Mouse (Mus musculus): ENCODE data around the gene Fbxw26. TPM values are rescaled to one million over a fixed set of nuclear protein-coding genes. Genes with fewer than 3 reads are reported as not detected.
A peak's percentile ranks its signal among the peaks of the same experiment; 100 is the strongest.
"Not testable (repeated sequence)": the region's sequence is repeated elsewhere in the genome, so short reads cannot be mapped to it uniquely, and the experiment has no call there.

Gene Fbxw26
- polyA plus RNA-seq (2014; fragmentation: Nextera tagmentation; extraction: Ambion mirVana): not detected in 2 replicates

- H3K27ac ChIP-seq (ENCODE audit: low read depth); H3K9me3 ChIP-seq (ENCODE audit: low read depth, low read length); H3K36me3 ChIP-seq (ENCODE audit: insufficient read depth); H3K9ac ChIP-seq; ATAC-seq (ENCODE audit: insufficient read depth); H3K4me3 ChIP-seq (ENCODE audit: low read depth, low read length); DNase-seq; H3K4me1 ChIP-seq (ENCODE audit: insufficient read depth); H3K27me3 ChIP-seq (ENCODE audit: insufficient read depth, low read length); H3K4me2 ChIP-seq: not testable (repeated sequence)
- 70% methylated on average over 3 of the region's 3 CpGs for WGBS
These were observed at the start of gene Fbxw26 for GRCm38 (mm10) chr9:109745989-109746388. Fbxw26 (minus strand) TSS chr9:109746089.

GRCm38 (mm10) chr9:109795221-109795620, 49.3 kb upstream of the Fbxw26 start:
- TF ChIP-seq CTCF (IDR thresholded peaks at IDR 0.05; ENCODE audit: low read depth): no peak
- H3K27me3 ChIP-seq (ENCODE audit: insufficient read depth, low read length): no peaks in the 10 kb centered on the region
- no peaks in the 10 kb centered on the region for H3K4me1 ChIP-seq (ENCODE audit: insufficient read depth)
- ATAC-seq (ENCODE audit: insufficient read depth) (no peak), DNase-seq (no peak)
- no peak overlapping the region for H3K4me2 ChIP-seq
- no peaks in the 10 kb centered on the region for H3K9me3 ChIP-seq (ENCODE audit: low read depth, low read length)
- no peak overlapping the region for H3K9ac ChIP-seq
- H3K4me3 ChIP-seq (ENCODE audit: low read depth, low read length): no peak overlapping the region
- no peaks in the 10 kb centered on the region for H3K36me3 ChIP-seq (ENCODE audit: insufficient read depth)
- WGBS: 74% methylated on average over 2 of the region's 2 CpGs
- no peak overlapping the region for H3K27ac ChIP-seq (ENCODE audit: low read depth)

DNA sequence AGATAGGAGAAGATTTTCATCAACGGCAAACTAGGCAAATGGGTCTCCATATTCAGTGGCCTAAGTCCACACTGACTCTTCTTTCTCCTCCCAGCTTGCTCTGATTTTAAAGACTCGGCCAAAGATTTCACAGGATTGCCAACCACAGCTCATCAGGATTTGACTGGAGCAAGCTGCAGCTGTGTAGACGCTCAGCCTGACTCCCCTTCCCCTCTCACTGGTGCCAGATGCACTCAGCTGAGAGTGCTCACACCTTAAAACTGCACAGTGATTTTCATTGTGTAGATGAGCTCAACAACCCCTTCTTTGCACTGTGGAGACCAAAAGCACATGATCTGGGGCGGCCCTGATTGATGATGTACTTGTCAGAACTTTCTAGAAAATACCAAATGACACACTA, 44.7 kb upstream of the Fbxw26 start, which contains the start of gene Fbxw27:
Gene Fbxw27, minus strand, starts transcription at position 101 of the 400 bp plus-strand sequence.
- not testable (repeated sequence) for DNase-seq; H3K9me3 ChIP-seq (ENCODE audit: low read depth, low read length); H3K27me3 ChIP-seq (ENCODE audit: insufficient read depth, low read length); H3K27ac ChIP-seq (ENCODE audit: low read depth); H3K36me3 ChIP-seq (ENCODE audit: insufficient read depth); ATAC-seq (ENCODE audit: insufficient read depth); H3K4me2 ChIP-seq; H3K4me3 ChIP-seq (ENCODE audit: low read depth, low read length); H3K4me1 ChIP-seq (ENCODE audit: insufficient read depth); H3K9ac ChIP-seq
- 71% methylated on average over 4 of the region's 4 CpGs for WGBS

- not testable (repeated sequence) for H3K9ac ChIP-seq; H3K9me3 ChIP-seq (ENCODE audit: low read depth, low read length); H3K27ac ChIP-seq (ENCODE audit: low read depth); H3K27me3 ChIP-seq (ENCODE audit: insufficient read depth, low read length); DNase-seq; H3K4me3 ChIP-seq (ENCODE audit: low read depth, low read length); H3K36me3 ChIP-seq (ENCODE audit: insufficient read depth); H3K4me2 ChIP-seq; ATAC-seq (ENCODE audit: insufficient read depth); H3K4me1 ChIP-seq (ENCODE audit: insufficient read depth)
- 71% methylated on average over 1 of the region's 1 CpGs for WGBS
These were observed 21.0 kb upstream of the Fbxw26 start for GRCm38 (mm10) chr9:109766841-109767240.

- not testable (repeated sequence) for H3K4me2 ChIP-seq; H3K4me1 ChIP-seq (ENCODE audit: insufficient read depth); H3K4me3 ChIP-seq (ENCODE audit: low read depth, low read length); H3K36me3 ChIP-seq (ENCODE audit: insufficient read depth); H3K27me3 ChIP-seq (ENCODE audit: insufficient read depth, low read length); ATAC-seq (ENCODE audit: insufficient read depth); H3K27ac ChIP-seq (ENCODE audit: low read depth); H3K9me3 ChIP-seq (ENCODE audit: low read depth, low read length); DNase-seq; H3K9ac ChIP-seq
- 66% methylated on average over 4 of the region's 4 CpGs for WGBS
These were observed 43.3 kb downstream of the Fbxw26 start, which contains the start of gene Fbxw18 for GRCm38 (mm10) chr9:109702600-109702999. Fbxw18 (minus strand) TSS chr9:109702700.

DNA sequence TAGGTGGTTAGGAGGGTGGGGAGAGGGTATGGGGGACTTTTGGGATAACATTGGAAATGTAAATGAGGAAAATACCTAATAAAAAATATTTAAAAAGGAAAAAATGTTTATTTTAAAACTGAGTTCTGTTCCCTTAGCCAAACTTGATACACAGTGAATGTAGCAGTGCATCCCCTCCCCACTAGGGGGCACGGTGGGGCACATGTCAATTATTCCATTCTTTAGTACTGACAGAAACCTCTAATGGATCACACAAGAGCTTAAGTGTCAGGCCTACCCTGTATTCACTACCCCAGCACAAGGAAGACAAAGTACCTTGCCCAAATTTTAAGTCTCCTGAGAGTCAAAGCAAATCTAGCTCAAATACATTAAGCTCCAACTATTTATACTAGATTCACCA, 60.6 kb downstream of the Fbxw26 start:
- H3K36me3 ChIP-seq (ENCODE audit: insufficient read depth): no peaks in the 10 kb centered on the region
- no peak overlapping the region for H3K27ac ChIP-seq (ENCODE audit: low read depth)
- WGBS: 8% methylated on average over 1 of the region's 1 CpGs
- peak; percentile 71 for TF ChIP-seq CTCF (IDR thresholded peaks at IDR 0.05; ENCODE audit: low read depth)
- peak; percentile 65 for DNase-seq
- no peak overlapping the region for H3K4me2 ChIP-seq
- ATAC-seq (ENCODE audit: insufficient read depth): no peak
- no peaks in the 10 kb centered on the region for H3K9me3 ChIP-seq (ENCODE audit: low read depth, low read length)
- no peak overlapping the region for H3K9ac ChIP-seq
- H3K4me3 ChIP-seq (ENCODE audit: low read depth, low read length): no peak overlapping the region
- no peaks in the 10 kb centered on the region for H3K27me3 ChIP-seq (ENCODE audit: insufficient read depth, low read length)
- no peaks in the 10 kb centered on the region for H3K4me1 ChIP-seq (ENCODE audit: insufficient read depth)

Other genes with a start within 250 kb of the Fbxw26 start
- not detected in 2 replicates for gene Fbxw15, start 177.8 kb downstream of the Fbxw26 start, polyA plus RNA-seq (2014; fragmentation: Nextera tagmentation; extraction: Ambion mirVana)
- gene Fbxw24, start 120.0 kb downstream of the Fbxw26 start, polyA plus RNA-seq (2014; fragmentation: Nextera tagmentation; extraction: Ambion mirVana): not detected in 2 replicates
- gene Fbxw25, start 81.4 kb downstream of the Fbxw26 start, polyA plus RNA-seq (2014; fragmentation: Nextera tagmentation; extraction: Ambion mirVana): not detected in 2 replicates
- gene Fbxw18, start 43.4 kb downstream of the Fbxw26 start, polyA plus RNA-seq (2014; fragmentation: Nextera tagmentation; extraction: Ambion mirVana): 0.12 TPM in 1 of 2 replicates, not detected in the other
- gene Fbxw27, start 44.6 kb upstream of the Fbxw26 start, polyA plus RNA-seq (2014; fragmentation: Nextera tagmentation; extraction: Ambion mirVana): 0.41 TPM in 1 of 2 replicates, not detected in the other
- not detected in 2 replicates for gene Spink8, start 66.2 kb upstream of the Fbxw26 start, polyA plus RNA-seq (2014; fragmentation: Nextera tagmentation; extraction: Ambion mirVana)
- 53.7 and 58.7 TPM in 2 replicates for gene Nme6, start 86.7 kb upstream of the Fbxw26 start, polyA plus RNA-seq (2014; fragmentation: Nextera tagmentation; extraction: Ambion mirVana)
- 1.2 TPM in 1 of 2 replicates, not detected in the other for gene Camp, start 103.5 kb upstream of the Fbxw26 start, polyA plus RNA-seq (2014; fragmentation: Nextera tagmentation; extraction: Ambion mirVana)
- gene Cdc25a, start 129.5 kb upstream of the Fbxw26 start, polyA plus RNA-seq (2014; fragmentation: Nextera tagmentation; extraction: Ambion mirVana): 34.0 and 40.4 TPM in 2 replicates
- gene Map4, start 185.4 kb upstream of the Fbxw26 start, polyA plus RNA-seq (2014; fragmentation: Nextera tagmentation; extraction: Ambion mirVana): 55.2 and 57.5 TPM in 2 replicates